9 mouse cellular contexts compared by ENCODE assay signal in the genomic region with DNA sequence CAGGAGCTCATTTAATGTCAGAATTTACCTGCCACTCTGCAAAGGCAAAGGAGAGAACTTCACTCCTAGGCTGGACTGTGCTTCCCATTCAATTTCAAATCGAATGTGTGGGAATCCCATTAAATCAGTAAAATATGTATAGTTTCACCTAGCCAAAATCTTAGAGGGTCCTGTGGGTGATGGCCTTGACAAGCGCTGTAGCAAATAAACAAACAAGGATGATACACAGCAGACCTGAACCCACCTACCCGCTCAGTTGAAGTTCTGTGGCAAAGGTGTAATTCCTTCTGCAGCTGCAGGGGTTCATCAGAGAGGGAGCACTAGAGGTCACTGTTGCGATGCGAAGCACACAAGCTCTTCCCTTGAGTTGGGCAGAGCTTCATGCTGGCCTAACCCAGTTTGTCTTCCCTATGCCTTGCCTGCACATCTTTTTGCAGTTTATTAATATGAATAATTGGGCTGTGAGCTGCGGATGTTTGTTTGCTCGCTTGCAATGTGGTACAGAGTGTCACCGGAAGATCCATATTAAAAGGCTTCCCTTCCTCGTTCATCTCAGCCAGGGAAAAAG. TPM values are rescaled to one million over a fixed set of nuclear protein-coding genes. Genes with fewer than 3 reads are reported as not detected.
A peak's percentile ranks its signal among the peaks of the same experiment; 100 is the strongest.
DNase-seq lines count a peak whose midpoint lies in the region; ATAC-seq and TF ChIP-seq lines count a peak whose summit lies in the region.
"Had no signal": no experiment of that assay in that cellular context is flagged by ENCODE, and none has a peak within 500 bp of the region (broad histone marks: within the 10 kb centered on the region; RNA-seq: fewer than 3 reads in every experiment).

No protein-coding gene starts in this region.

- H3K4me3 ChIP-seq in liver, postnatal 0 days (ENCODE audit: low read depth, low read length): no peak overlapping the region
- H3K4me3 ChIP-seq in liver, embryonic 12.5 days: no peak overlapping the region
- H3K4me3 ChIP-seq in midbrain, embryonic 13.5 days (replicated peaks): peak overlapping the region; percentile 54
- H3K4me3 ChIP-seq in stomach, embryonic 15.5 days (replicated peaks): no peak overlapping the region

- no peaks in the 10 kb centered on the region for H3K36me3 ChIP-seq in liver, postnatal 0 days (replicated peaks; ENCODE audit: insufficient read depth, low read length)
- no peaks in the 10 kb centered on the region for H3K36me3 ChIP-seq in liver, embryonic 12.5 days
- no peaks in the 10 kb centered on the region for H3K36me3 ChIP-seq in midbrain, embryonic 13.5 days
- H3K36me3 ChIP-seq in stomach, embryonic 15.5 days: no peaks in the 10 kb centered on the region

- ATAC-seq in liver, postnatal 0 days: no peak
- ATAC-seq in liver, embryonic 12.5 days: no peak
- peak; percentile 64 for ATAC-seq in midbrain, embryonic 13.5 days
- no peak; the same call in 1 of the 2 replicates for ATAC-seq in stomach, embryonic 15.5 days (ENCODE audit: insufficient read depth, low FRiP score, low read depth)

- no peak for TF ChIP-seq EP300 in liver, postnatal 0 days (IDR thresholded peaks at IDR 0.05; ENCODE audit: low read depth)

- TF ChIP-seq CTCF in liver, postnatal 0 days (IDR thresholded peaks at IDR 0.05; ENCODE audit: low read depth): peak; percentile 50

- no peaks in the 10 kb centered on the region for H3K27me3 ChIP-seq in liver, postnatal 0 days (ENCODE audit: insufficient read depth, low read length)
- H3K27me3 ChIP-seq in liver, embryonic 12.5 days (replicated peaks): peaks cover 8% of the 10 kb centered on the region; the same call in 1 of the 2 replicates
- H3K27me3 ChIP-seq in midbrain, embryonic 13.5 days: no peaks in the 10 kb centered on the region; the same call in 1 of the 2 replicates
- H3K27me3 ChIP-seq in stomach, embryonic 15.5 days (replicated peaks): peaks cover 7% of the 10 kb centered on the region; the same call in 1 of the 2 replicates

- H3K9ac ChIP-seq in liver, postnatal 0 days (replicated peaks): no peak overlapping the region
- no peak overlapping the region for H3K9ac ChIP-seq in liver, embryonic 12.5 days
- peak overlapping the region; percentile 44 for H3K9ac ChIP-seq in midbrain, embryonic 13.5 days (replicated peaks)
- H3K9ac ChIP-seq in stomach, embryonic 15.5 days: no peak overlapping the region

- DNase-seq in liver, postnatal 0 days: no peak
- peak; percentile 76 for DNase-seq in cerebellum, adult 8-10 months
- DNase-seq in frontal cortex, adult 2 months (ENCODE audit: extremely low spot score in 1 of 2, low spot score in 1 of 2): peak; percentile 34 to 78
- DNase-seq in kidney, postnatal 4 days: peak; percentile 52 to 60
- no peak for DNase-seq in spleen, postnatal 14 days (ENCODE audit: low spot score in 2 of 2)

- no peak overlapping the region for H3K4me2 ChIP-seq in liver, postnatal 0 days (ENCODE audit: low read depth, low read length)
- H3K4me2 ChIP-seq in liver, embryonic 12.5 days: no peak overlapping the region
- peak overlapping the region; percentile 66 for H3K4me2 ChIP-seq in midbrain, embryonic 13.5 days (replicated peaks)
- H3K4me2 ChIP-seq in stomach, embryonic 15.5 days: peak overlapping the region; percentile 10; the same call in 1 of the 2 replicates

- H3K9me3 ChIP-seq in liver, postnatal 0 days (ENCODE audit: low read length): no peaks in the 10 kb centered on the region
- H3K9me3 ChIP-seq in liver, embryonic 12.5 days (replicated peaks): no peaks in the 10 kb centered on the region
- no peaks in the 10 kb centered on the region for H3K9me3 ChIP-seq in midbrain, embryonic 13.5 days
- H3K9me3 ChIP-seq in stomach, embryonic 15.5 days: no peaks in the 10 kb centered on the region

- 19% methylated on average over 9 of the region's 9 CpGs for WGBS in liver, postnatal 0 days (ENCODE audit: insufficient replicate concordance)
- WGBS in liver, embryonic 12.5 days (ENCODE audit: insufficient replicate concordance): 25% methylated on average over 9 of the region's 9 CpGs
- WGBS in midbrain, embryonic 13.5 days: 16% methylated on average over 9 of the region's 9 CpGs
- WGBS in stomach, embryonic 15.5 days: 14% methylated on average over 9 of the region's 9 CpGs

- no peaks in the 10 kb centered on the region for H3K4me1 ChIP-seq in liver, postnatal 0 days (ENCODE audit: insufficient read depth)
- H3K4me1 ChIP-seq in liver, embryonic 12.5 days: no peaks in the 10 kb centered on the region
- peaks cover 17% of the 10 kb centered on the region for H3K4me1 ChIP-seq in midbrain, embryonic 13.5 days (replicated peaks)
- 0 out of 2 replicates have a peak, but pooled peaks cover 2% of the 10 kb centered on the region for H3K4me1 ChIP-seq in stomach, embryonic 15.5 days

- H3K27ac ChIP-seq in liver, postnatal 0 days (ENCODE audit: low read depth): no peak overlapping the region
- no peak overlapping the region for H3K27ac ChIP-seq in liver, embryonic 12.5 days
- 0 out of 2 replicates have a peak overlapping the region, but pooled peaks have one; percentile 21 for H3K27ac ChIP-seq in midbrain, embryonic 13.5 days
- no peak overlapping the region for H3K27ac ChIP-seq in stomach, embryonic 15.5 days

RNA-seq across cellular contexts. Expression of a gene that starts 1.6 kb away (rescaled TPM):
- polyA plus RNA-seq in liver, postnatal 0 days (2015; fragmentation: Nextera tagmentation; extraction: Ambion mirVana): not detected in 2 replicates
- polyA plus RNA-seq in liver, embryonic 12.5 days (2016; fragmentation: Nextera tagmentation; extraction: Ambion mirVana): 0.04 TPM in 1 of 2 replicates, not detected in the other
- polyA plus RNA-seq in frontal cortex, adult 2 months (2012; rRNA removed): 19.0 and 22.7 TPM in 2 replicates
- polyA plus RNA-seq in midbrain, embryonic 13.5 days (2015; fragmentation: Nextera tagmentation; extraction: Ambion mirVana): 10.4 and 11.2 TPM in 2 replicates
- 2.1 and 3.4 TPM in 2 replicates for polyA plus RNA-seq in stomach, embryonic 15.5 days (2015; fragmentation: Nextera tagmentation; extraction: Ambion mirVana)
- polyA plus RNA-seq: large intestine, adult 2 months had no signal

Comparison
In these comparisons a context has a peak if more than half of its experiments do, and no peak if none do; other contexts are left out.
1. DNase-seq: peak in cerebellum, adult 8-10 months (single experiment), frontal cortex, adult 2 months (2 of 2) and kidney, postnatal 4 days (2 of 2); none in liver, postnatal 0 days (single experiment) and spleen, postnatal 14 days (0 of 2).
2. H3K4me2 ChIP-seq: peak in midbrain, embryonic 13.5 days (single experiment) and stomach, embryonic 15.5 days (single experiment); none in liver, postnatal 0 days (single experiment) and liver, embryonic 12.5 days (single experiment).